Mouse (Mus musculus) stomach, embryonic 14.5 days (tissue): Measurements from ENCODE around the gene Iqsec3. TPM values are rescaled to one million over a fixed set of nuclear protein-coding genes. Genes with fewer than 3 reads are reported as not detected.

Experiments used
- ATAC-seq: fragments of 200-750 bp; cut with Nextera tagmentation; 2 replicates; pipeline ENCODE4 v1.8.0; 2017; ENCODE audit warnings: low read depth, moderate TSS enrichment; ENCODE audit not compliant: insufficient number of reproducible peaks, insufficient read depth, low FRiP score
- H3K27ac ChIP-seq: fragments of 300-500 bp; sonication (generic); 2 replicates; pipeline ENCODE4 v1.5.1; 2014; ENCODE audit warnings: mild to moderate bottlenecking, low read length, moderate library complexity, mixed read lengths
- H3K27me3 ChIP-seq: fragments of 300-500 bp; sonication (generic); 2 replicates; pipeline ENCODE4 v1.6.1; 2014; ENCODE audit warnings: low read length, control low read depth, mixed read lengths; ENCODE audit not compliant: control insufficient read depth, insufficient read depth
- H3K36me3 ChIP-seq: fragments of 300-500 bp; sonication (generic); 2 replicates; pipeline ENCODE4 v1.6.1; 2014; ENCODE audit warnings: mild to moderate bottlenecking, control low read depth, low read length, moderate library complexity, mixed read lengths; ENCODE audit not compliant: control insufficient read depth, insufficient read depth
- H3K4me1 ChIP-seq: fragments of 300-500 bp; sonication (generic); 2 replicates; pipeline ENCODE4 v1.6.1; 2014; ENCODE audit warnings: low read length, control low read depth, mixed read lengths; ENCODE audit not compliant: control insufficient read depth, insufficient read depth
- H3K4me2 ChIP-seq: fragments of 300-500 bp; sonication (generic); replicated peaks from 2 replicates; pipeline ENCODE4 v1.6.1; 2014; ENCODE audit warnings: low read depth, low read length, control low read depth
- H3K4me3 ChIP-seq: fragments of 300-500 bp; sonication (generic); 2 replicates; pipeline ENCODE4 v1.5.1; 2014; ENCODE audit warnings: low read depth, low read length, control low read depth
- H3K9ac ChIP-seq: fragments of 300-500 bp; sonication (generic); replicated peaks from 2 replicates; pipeline ENCODE4 v1.6.1; 2014; ENCODE audit warnings: low read depth, mild to moderate bottlenecking, control low read depth, low read length, moderate library complexity, mixed read lengths
- H3K9me3 ChIP-seq: fragments of 300-500 bp; sonication (generic); 2 replicates; pipeline ENCODE4 v1.6.1; 2016; ENCODE audit warnings: low read depth, low read length, control low read depth; ENCODE audit not compliant: control insufficient read depth
- WGBS: fragments of 180-500 bp; shearing (Covaris S2); extraction: QIAGEN DNeasy Blood & Tissue Kit; methylation state at CpG from one replicate; pipeline ENCODE4 v1.1.7; 2014; 5-methylcytosine and 5-hydroxymethylcytosine counted together
- polyA plus RNA-seq: library from polyadenylated mRNA; unstranded; fragments of >200 nt; fragmentation: Nextera tagmentation; extraction: Ambion mirVana; gene quantifications from 2 replicates; pipeline ENCODE4 v1.2.1, GENCODE M21; 2014

Iqsec3 gene
- polyA plus RNA-seq, 1 experiment from 2014 or later = 0.19 TPM

DNA sequence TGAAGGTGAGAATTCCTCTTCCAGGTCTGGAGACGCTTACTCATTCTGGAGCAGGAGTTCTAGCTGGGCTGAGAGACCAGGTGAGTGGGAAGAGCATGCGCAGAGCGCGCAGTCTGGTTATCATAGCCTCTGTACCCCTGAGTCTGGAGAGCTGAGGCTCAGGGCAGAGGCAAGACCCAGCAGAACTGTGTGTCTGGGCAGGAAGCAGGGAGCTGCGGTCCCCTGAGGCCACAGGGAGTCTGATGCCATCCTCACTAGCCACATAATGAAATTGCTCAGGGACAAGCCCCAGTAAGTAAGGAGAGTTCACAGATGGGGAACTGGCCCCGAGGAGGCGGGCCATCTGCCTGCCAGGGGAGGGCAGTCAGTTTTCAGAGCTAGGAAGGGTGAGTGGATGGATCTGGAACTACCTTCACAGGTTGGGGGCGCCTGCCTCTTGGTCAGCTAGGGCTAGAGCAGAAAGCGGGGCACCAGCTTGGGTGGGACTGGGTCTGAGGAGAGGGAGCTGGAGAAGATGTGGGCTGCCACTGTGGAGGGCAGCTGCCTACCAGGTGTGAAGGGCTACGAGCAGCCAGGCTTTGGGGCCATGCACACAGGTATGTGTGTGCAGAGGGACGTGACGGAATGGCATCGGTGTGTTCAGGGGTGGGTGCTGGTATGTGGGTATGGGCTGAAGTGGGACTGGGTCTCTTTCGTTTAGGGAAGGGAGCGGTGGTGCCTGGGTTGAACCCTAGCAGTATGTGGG is 130.3 kb downstream of the Iqsec3 start, which contains the start of gene Slc6a12:
TSS of gene Slc6a12 (plus strand) at position 51 of the 745 bp plus-strand sequence.
- no peak within 1 kb of the TSS for H3K4me2 ChIP-seq
- WGBS = 70% methylated on average over 15 of the region's 15 CpGs
- ATAC-seq = 0 out of 2 replicates have a peak, but pooled peaks have one; percentile 8

DNA sequence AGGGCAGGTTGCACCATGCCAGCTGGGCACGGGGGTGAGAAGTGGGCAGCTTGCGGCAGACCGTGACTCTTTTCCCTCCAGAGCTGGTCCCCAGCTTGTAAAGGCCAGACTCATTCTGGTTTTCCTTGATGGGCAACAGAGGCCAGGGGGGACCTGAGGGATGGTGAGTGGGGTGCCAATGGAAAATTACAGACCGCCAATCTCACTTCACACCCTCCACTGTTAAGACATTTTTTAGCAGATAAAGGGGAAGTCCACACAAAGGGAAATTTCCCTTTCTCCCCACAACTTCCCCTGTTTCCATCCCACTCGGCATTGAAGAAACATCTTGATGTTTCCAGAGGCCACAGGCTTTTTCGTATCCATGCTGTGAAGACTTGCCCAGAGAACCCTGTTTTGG is 131.8 kb downstream of the Iqsec3 start:
- no peak for ATAC-seq
- Histone ChIP-seq H3K27me3 (no peaks in the 10 kb centered on the region), H3K4me3 (no peak overlapping the region), H3K9ac (no peak overlapping the region), H3K27ac (no peak overlapping the region), H3K9me3 (no peaks in the 10 kb centered on the region), H3K4me2 (no peak overlapping the region), H3K4me1 (no peaks in the 10 kb centered on the region), H3K36me3 (no peaks in the 10 kb centered on the region)
- whole genome bisulfite sequencing = 88% methylated on average over 6 of the region's 6 CpGs

More for the DNA sequence above, 130.3 kb downstream of the Iqsec3 start, which contains the start of gene Slc6a12:
- no peaks in the 10 kb centered on the region for H3K4me1 ChIP-seq
- H3K9me3 ChIP-seq = no peaks in the 10 kb centered on the region
- no peak within 1 kb of the TSS for H3K27ac ChIP-seq
- H3K9ac ChIP-seq = no peak within 1 kb of the TSS
- no peak within 1 kb of the TSS for H3K4me3 ChIP-seq
- no peaks in the 10 kb centered on the region for H3K36me3 ChIP-seq
- no peaks in the 10 kb centered on the region for H3K27me3 ChIP-seq

DNA sequence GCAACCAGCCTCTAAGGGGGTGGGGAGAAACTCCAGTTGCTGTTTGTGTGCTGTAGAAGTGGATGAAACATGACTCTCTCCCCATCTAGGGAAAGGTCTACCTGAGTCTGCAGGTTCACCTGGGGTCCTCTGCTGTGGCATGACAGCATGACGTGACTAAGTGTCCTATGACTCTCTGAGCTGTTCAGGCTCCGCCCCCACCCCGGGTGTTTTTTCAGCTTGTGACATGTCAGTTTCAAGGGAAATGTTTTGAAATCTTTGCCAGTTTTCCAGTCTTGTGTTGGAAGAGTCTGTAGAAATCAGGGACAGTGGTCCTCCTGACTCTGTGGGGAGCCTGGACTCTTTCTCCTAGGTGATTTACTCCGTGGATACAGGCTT is 135.0 kb downstream of the Iqsec3 start:
- Histone ChIP-seq H3K27ac (no peak overlapping the region), H3K4me1 (no peaks in the 10 kb centered on the region), H3K27me3 (no peaks in the 10 kb centered on the region), H3K36me3 (no peaks in the 10 kb centered on the region), H3K4me2 (no peak overlapping the region), H3K9ac (no peak overlapping the region), H3K4me3 (no peak overlapping the region), H3K9me3 (no peaks in the 10 kb centered on the region)
- WGBS = 42% methylated on average over 4 of the region's 4 CpGs
- ATAC-seq = peak; percentile 7; the same call in 1 of the 2 replicates

DNA sequence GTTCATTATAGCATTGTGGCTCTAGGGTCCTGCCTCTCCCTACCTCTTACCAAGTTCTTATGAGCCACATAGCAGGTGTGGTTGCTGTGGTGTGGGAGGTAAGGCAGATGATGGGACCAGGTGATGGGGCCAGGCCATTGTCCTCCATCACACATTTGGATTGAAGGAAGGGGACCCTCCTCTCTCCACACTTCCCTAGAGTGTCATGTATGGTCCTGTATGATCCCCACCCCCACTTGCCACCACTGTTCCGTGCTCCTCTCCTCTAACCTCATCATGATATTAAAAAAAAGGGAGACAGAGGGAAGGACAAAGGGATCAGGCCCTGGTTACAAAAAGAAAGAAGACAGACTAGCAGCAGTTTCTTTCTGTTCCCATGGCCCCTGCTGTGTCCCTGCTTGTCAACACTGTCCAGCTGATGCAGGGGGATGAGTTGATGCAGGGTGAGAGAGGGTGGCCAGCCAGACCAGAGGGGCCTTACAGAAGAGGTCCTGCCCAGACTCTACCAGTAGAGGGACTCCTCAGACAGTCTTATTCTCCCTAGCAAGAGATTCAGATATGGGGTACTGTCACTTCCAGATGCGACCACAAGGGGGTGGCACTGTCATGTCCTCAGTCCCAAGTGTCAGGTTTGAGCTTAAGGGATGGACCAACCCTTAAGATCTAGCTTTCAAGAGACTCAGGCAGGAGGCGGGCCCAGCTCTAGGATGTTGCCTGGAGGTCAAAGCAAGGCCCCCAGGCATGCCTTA is 135.5 kb downstream of the Iqsec3 start:
- H3K9me3 ChIP-seq = no peaks in the 10 kb centered on the region
- 33% methylated on average over 3 of the region's 3 CpGs for WGBS
- no peak overlapping the region for H3K4me3 ChIP-seq
- ATAC-seq = peak; percentile 70; the same call in 1 of the 2 replicates
- no peak overlapping the region for H3K4me2 ChIP-seq
- no peaks in the 10 kb centered on the region for H3K4me1 ChIP-seq
- H3K36me3 ChIP-seq = no peaks in the 10 kb centered on the region
- H3K9ac ChIP-seq = no peak overlapping the region
- no peak overlapping the region for H3K27ac ChIP-seq
- no peaks in the 10 kb centered on the region for H3K27me3 ChIP-seq

DNA sequence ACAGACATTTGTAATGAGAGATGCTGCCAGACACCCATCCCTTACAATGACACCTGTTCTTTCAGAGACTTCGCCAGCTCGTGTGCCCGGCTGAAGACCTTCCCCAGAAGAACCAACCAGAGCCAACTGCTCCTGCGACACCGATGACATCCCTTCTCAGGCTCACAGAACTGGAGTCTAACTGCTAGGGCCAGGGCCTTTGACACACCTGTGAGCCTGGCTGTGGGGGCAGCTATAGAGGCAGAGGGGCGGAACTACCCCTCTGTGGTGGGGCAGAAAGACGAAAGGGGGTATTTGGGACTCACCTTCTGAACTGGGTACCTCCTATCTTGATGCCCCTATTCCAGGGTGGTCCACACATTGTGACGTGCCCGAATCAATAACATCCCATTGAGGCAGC is 136.2 kb downstream of the Iqsec3 start:
- ATAC-seq = no peak
- H3K9me3 ChIP-seq = no peaks in the 10 kb centered on the region
- 82% methylated on average over 9 of the region's 9 CpGs for WGBS
- H3K4me1 ChIP-seq = no peaks in the 10 kb centered on the region
- H3K4me2 ChIP-seq = no peak overlapping the region
- H3K9ac ChIP-seq = no peak overlapping the region
- H3K4me3 ChIP-seq = no peak overlapping the region
- H3K27ac ChIP-seq = no peak overlapping the region
- no peaks in the 10 kb centered on the region for H3K36me3 ChIP-seq
- H3K27me3 ChIP-seq = no peaks in the 10 kb centered on the region

DNA sequence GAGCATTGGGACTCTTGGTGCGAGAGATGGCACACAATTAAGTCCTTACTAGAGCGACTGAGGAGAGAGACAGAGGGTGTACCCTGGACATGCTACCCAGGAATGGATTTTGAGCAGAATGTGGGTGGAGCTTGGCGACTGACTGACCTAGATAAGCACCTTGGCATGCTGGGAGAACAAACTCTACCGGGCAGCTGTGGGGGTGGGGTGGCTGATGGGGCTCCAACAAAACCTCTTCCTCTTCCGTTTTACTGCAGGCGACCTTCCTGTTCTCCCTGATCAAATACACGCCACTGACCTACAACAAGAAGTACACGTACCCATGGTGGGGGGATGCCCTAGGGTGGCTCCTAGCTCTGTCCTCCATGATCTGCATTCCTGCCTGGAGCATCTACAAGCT is 136.9 kb downstream of the Iqsec3 start:
- no peaks in the 10 kb centered on the region for H3K27me3 ChIP-seq
- no peaks in the 10 kb centered on the region for H3K4me1 ChIP-seq
- H3K4me3 ChIP-seq = no peak overlapping the region
- no peak overlapping the region for H3K9ac ChIP-seq
- H3K4me2 ChIP-seq = no peak overlapping the region
- H3K36me3 ChIP-seq = no peaks in the 10 kb centered on the region
- WGBS = 56% methylated on average over 8 of the region's 8 CpGs
- H3K9me3 ChIP-seq = no peaks in the 10 kb centered on the region
- no peak for ATAC-seq
- H3K27ac ChIP-seq = no peak overlapping the region

DNA sequence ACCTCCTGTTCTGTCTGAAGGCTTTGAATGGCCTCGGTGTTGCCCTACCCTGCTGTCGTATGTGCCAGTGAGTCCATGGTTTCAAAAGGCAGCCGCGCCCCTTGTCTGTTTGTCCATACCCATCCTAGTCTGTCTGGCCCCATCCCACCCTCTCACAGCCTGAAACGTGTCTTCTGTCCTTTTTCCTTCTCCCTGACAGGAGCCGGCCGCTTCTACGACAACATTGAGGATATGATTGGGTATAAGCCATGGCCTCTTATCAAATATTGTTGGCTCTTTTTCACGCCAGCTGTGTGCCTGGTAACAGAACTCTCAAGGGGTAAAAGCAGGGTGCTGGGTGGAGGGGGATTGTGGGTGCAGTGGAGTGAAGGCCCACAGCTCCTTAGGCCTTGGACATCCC is 137.6 kb downstream of the Iqsec3 start:
- Histone ChIP-seq H3K36me3 (no peaks in the 10 kb centered on the region), H3K27ac (no peak overlapping the region), H3K4me3 (no peak overlapping the region), H3K9ac (no peak overlapping the region), H3K9me3 (no peaks in the 10 kb centered on the region), H3K4me1 (no peaks in the 10 kb centered on the region), H3K4me2 (no peak overlapping the region), H3K27me3 (no peaks in the 10 kb centered on the region)
- 81% methylated on average over 9 of the region's 9 CpGs for WGBS
- no peak for ATAC-seq

DNA sequence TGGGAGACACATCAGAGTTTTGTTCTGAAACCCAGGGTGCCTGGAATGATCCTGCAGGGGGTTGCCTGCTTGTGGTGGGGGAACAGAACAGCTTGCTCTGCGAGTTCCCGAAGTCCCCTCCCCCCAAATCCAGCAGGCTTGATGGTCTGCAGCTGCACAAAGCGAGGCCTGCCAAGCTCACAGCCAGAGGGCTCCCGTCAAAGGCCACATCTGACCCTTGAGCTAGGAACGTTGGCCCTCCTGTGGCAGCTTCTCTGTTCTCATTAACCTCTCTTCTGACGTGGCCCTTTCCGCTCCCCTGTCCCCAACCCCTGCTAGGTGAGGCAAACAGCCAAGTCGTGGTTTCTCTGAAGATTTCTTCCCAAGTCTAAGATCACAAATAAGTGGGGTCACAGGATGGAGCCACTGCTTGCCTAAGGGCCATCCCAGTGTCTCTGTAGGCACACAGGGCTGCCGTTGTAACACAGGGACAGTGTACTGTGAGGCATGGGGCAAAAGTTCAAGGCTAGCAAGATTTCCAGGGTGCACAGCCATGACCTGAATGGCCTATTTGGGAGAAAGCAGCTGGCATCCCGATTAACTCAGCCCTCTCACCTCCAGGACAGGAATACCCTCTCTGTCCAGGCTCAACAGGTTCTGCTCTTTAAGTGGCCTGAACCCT is 143.5 kb downstream of the Iqsec3 start:
- no peaks in the 10 kb centered on the region for H3K27me3 ChIP-seq
- H3K27ac ChIP-seq = no peak overlapping the region; the same call in 1 of the 2 replicates
- ATAC-seq = 0 out of 2 replicates have a peak, but pooled peaks have one; percentile 39
- no peak overlapping the region for H3K4me3 ChIP-seq
- WGBS = 11% methylated on average over 10 of the region's 10 CpGs
- no peak overlapping the region for H3K4me2 ChIP-seq
- H3K9me3 ChIP-seq = no peaks in the 10 kb centered on the region
- H3K36me3 ChIP-seq = no peaks in the 10 kb centered on the region
- H3K4me1 ChIP-seq = peaks cover 7% of the 10 kb centered on the region; the same call in 1 of the 2 replicates
- no peak overlapping the region for H3K9ac ChIP-seq
